Mouse (Mus musculus) thymus, adult 2 months (tissue): Measurements from ENCODE around the gene Cmc2. TPM values are rescaled to one million over a fixed set of nuclear protein-coding genes. Genes with fewer than 3 reads are reported as not detected.

Experiments used
- DNase-seq: peaks from one replicate; pipeline ENCODE4 v3.0.0; 2021
- H3K27ac ChIP-seq: fragments of 200-500 bp; 2 replicates; pipeline ENCODE4 v1.5.1; 2012; ENCODE audit warnings: low read length, control low read depth; ENCODE audit not compliant: control insufficient read depth, insufficient read depth
- H3K27me3 ChIP-seq: fragments of 200-500 bp; 2 replicates; pipeline ENCODE4 v1.6.1; 2012; ENCODE audit warnings: mild to moderate bottlenecking, low read length, moderate library complexity, mixed read lengths; ENCODE audit not compliant: control insufficient read depth, insufficient read depth
- H3K36me3 ChIP-seq: fragments of 200-500 bp; 2 replicates; pipeline ENCODE4 v1.6.1; 2012; ENCODE audit warnings: mild to moderate bottlenecking, low read length, moderate library complexity; ENCODE audit not compliant: control insufficient read depth, insufficient read depth
- H3K4me1 ChIP-seq: fragments of 200-500 bp; replicated peaks from 2 replicates; pipeline ENCODE4 v1.6.1; 2012; ENCODE audit warnings: low read length; ENCODE audit not compliant: control insufficient read depth, insufficient read depth
- H3K4me3 ChIP-seq: fragments of 200-500 bp; 2 replicates; pipeline ENCODE4 v1.5.1; 2012; ENCODE audit warnings: mild to moderate bottlenecking, low read length, control low read depth, moderate library complexity; ENCODE audit not compliant: control insufficient read depth, insufficient read depth
- CTCF ChIP-seq: fragments of 200-500 bp; IDR thresholded peaks from 2 replicates; pipeline ENCODE4 v1.5.1; 2012; ENCODE audit warnings: mild to moderate bottlenecking, control low read depth, low read length, moderate library complexity, borderline replicate concordance; ENCODE audit not compliant: control insufficient read depth, poor library complexity, insufficient read depth; ENCODE audit errors: extremely low read depth
- POLR2A ChIP-seq: fragments of 200-500 bp; IDR thresholded peaks from 2 replicates; pipeline ENCODE4 v1.6.1; 2012; ENCODE audit warnings: mild to moderate bottlenecking, low read length, control low read depth, moderate library complexity; ENCODE audit not compliant: control insufficient read depth, poor library complexity, insufficient read depth; ENCODE audit errors: extremely low read depth
- WGBS: fragments of 180-500 bp; shearing (Covaris S2); methylation state at CpG from one replicate; pipeline ENCODE4 v1.1.7; 2018; 5-methylcytosine and 5-hydroxymethylcytosine counted together
- polyA plus RNA-seq: library from polyadenylated mRNA; depleted of rRNA; stranded (reverse); fragments of >200 nt; gene quantifications from 2 replicates; pipeline ENCODE4 v1.2.3, GENCODE M21; 2012

The Cmc2 gene
- polyA plus RNA-seq, 1 experiment: 18.9 TPM

GRCm38 (mm10) chr8:116923526-116923925 lies 2.3 kb upstream of the Cmc2 start:
- Histone ChIP-seq H3K27ac (peak overlapping the region; percentile 78), H3K27me3 (no peaks in the 10 kb centered on the region), H3K36me3 (peaks cover 8% of the 10 kb centered on the region; the same call in 1 of the 2 replicates), H3K4me3 (no peak overlapping the region), H3K4me1 (peaks cover 18% of the 10 kb centered on the region)
- DNase-seq: peak; percentile 59
- TF ChIP-seq CTCF (no peak), POLR2A (no peak)
- WGBS: 12% methylated on average over 8 of the region's 8 CpGs

- DNase-seq: no peak
- no peak for TF ChIP-seq POLR2A
- no peak for TF ChIP-seq CTCF
- Histone ChIP-seq H3K27ac (no peak overlapping the region), H3K27me3 (no peaks in the 10 kb centered on the region), H3K36me3 (peaks cover 8% of the 10 kb centered on the region; the same call in 1 of the 2 replicates), H3K4me3 (peak overlapping the region; percentile 77), H3K4me1 (peaks cover 18% of the 10 kb centered on the region)
- WGBS: 35% methylated on average over 17 of the region's 17 CpGs
Measured at GRCm38 (mm10) chr8:116922060-116922757, 954 bp upstream of the Cmc2 start.

- TF ChIP-seq POLR2A: no peak
- no peak for TF ChIP-seq CTCF
- Histone ChIP-seq H3K4me1 (peaks cover 18% of the 10 kb centered on the region), H3K27ac (peak overlapping the region; percentile 42), H3K4me3 (peak overlapping the region; percentile 77), H3K36me3 (no peaks in the 10 kb centered on the region; the same call in 1 of the 2 replicates), H3K27me3 (no peaks in the 10 kb centered on the region)
- under 1% methylated on average over 22 of the region's 22 CpGs for WGBS
- DNase-seq: peak; percentile 61
Measured at GRCm38 (mm10) chr8:116921005-116921336, 284 bp downstream of the Cmc2 start.

GRCm38 (mm10) chr8:116905836-116906235 lies 15.4 kb downstream of the Cmc2 start:
- 82% methylated on average over 4 of the region's 4 CpGs for WGBS
- DNase-seq: no peak
- no peak for TF ChIP-seq POLR2A
- no peak for TF ChIP-seq CTCF
- Histone ChIP-seq H3K27me3 (no peaks in the 10 kb centered on the region), H3K27ac (0 out of 2 replicates have a peak overlapping the region, but pooled peaks have one; percentile 3), H3K4me3 (no peak overlapping the region), H3K4me1 (peaks cover 17% of the 10 kb centered on the region), H3K36me3 (peaks cover 5% of the 10 kb centered on the region)

GRCm38 (mm10) chr8:116905252-116905651 lies 16.0 kb downstream of the Cmc2 start:
- no peak for TF ChIP-seq POLR2A
- TF ChIP-seq CTCF: no peak
- peak; percentile 23 for DNase-seq
- peaks cover 17% of the 10 kb centered on the region for H3K4me1 ChIP-seq
- 16% methylated on average over 4 of the region's 4 CpGs for WGBS
- 0 out of 2 replicates have a peak overlapping the region, but pooled peaks have one; percentile 12 for H3K27ac ChIP-seq
- H3K36me3 ChIP-seq: peaks cover 1% of the 10 kb centered on the region
- H3K27me3 ChIP-seq: no peaks in the 10 kb centered on the region
- H3K4me3 ChIP-seq: no peak overlapping the region

- H3K4me1 ChIP-seq: peaks cover 17% of the 10 kb centered on the region
- WGBS: 93% methylated on average over 4 of the region's 4 CpGs
- no peak for TF ChIP-seq CTCF
- TF ChIP-seq POLR2A: no peak
- DNase-seq: no peak
- H3K4me3 ChIP-seq: no peak overlapping the region
- H3K36me3 ChIP-seq: no peaks in the 10 kb centered on the region; the same call in 1 of the 2 replicates
- H3K27me3 ChIP-seq: no peaks in the 10 kb centered on the region
- no peak overlapping the region for H3K27ac ChIP-seq
Measured at GRCm38 (mm10) chr8:116904736-116905135, 16.5 kb downstream of the Cmc2 start.
